Mouse (Mus musculus): ENCODE data around the gene Mapre3.
A peak's percentile ranks its signal among the peaks of the same experiment; 100 is the strongest.

The Mapre3 gene

GRCm38 (mm10) chr5:30824124-30824988 lies 9.9 kb downstream of the Mapre3 start:
- no peak for DNase-seq (ENCODE audit: low read depth, low spot score)

DNA sequence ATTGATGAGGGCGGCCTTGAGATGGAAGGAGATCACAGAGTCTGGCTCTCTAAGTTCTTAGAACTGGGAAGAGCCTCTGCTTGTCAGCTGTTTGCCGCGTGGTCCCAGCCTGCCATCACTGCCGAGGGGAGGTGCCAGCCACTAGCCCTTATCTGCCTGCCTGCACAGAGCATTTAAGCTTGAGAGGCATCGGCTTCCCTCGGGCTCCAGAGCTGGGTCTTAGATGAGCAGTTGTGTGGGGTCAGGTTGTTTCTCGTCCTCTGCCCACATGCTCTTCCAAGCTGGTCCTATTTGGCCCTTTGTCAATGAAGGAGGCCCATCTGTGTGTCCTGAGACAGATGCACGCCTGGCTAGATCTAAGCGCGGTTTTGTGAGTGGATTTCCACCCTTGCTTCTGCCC lies 10.7 kb downstream of the Mapre3 start:
- no peak for DNase-seq (ENCODE audit: low read depth, low spot score)

DNA sequence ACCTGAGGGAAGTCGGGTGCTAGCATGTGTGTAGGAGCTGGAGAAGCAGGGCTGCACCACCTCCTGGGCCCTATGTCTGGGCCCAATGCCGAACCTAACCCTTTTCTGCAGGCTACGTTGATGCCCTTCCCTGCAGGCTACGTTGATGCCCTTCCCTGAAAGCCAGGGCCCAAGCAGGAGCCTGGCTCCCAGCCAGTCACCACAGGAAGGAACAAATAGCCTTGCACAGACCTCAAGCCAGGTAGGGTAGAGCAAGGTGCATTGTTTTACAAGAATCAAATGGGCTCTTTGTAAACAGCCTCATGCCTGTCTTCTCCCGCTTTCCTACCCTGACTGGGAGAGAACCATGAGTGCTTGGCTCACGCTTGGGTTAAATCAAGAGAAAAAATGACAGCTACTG lies 11.4 kb downstream of the Mapre3 start:
- DNase-seq (ENCODE audit: low read depth, low spot score), result no peak

DNA sequence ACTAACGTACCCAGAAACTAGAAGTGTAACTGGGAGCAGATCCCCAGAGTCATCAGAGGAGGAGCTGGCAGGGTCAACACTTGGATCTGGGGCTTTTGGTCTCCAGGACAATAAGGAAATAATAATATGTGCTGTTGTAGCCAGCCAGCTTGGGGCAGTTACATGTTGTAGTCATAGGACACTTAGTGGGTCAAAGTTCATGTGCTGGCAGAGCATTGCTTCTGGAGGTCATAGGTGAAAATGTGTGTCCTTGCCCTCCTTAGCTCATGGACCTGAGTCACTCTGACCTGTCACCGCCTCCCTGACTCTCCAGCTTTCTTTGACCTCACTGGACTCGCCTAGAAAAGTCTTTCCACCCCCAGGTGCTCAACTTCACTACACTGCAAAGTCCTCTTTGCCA lies 19.0 kb downstream of the Mapre3 start:
- no peak for DNase-seq (ENCODE audit: low read depth, low spot score)

DNA sequence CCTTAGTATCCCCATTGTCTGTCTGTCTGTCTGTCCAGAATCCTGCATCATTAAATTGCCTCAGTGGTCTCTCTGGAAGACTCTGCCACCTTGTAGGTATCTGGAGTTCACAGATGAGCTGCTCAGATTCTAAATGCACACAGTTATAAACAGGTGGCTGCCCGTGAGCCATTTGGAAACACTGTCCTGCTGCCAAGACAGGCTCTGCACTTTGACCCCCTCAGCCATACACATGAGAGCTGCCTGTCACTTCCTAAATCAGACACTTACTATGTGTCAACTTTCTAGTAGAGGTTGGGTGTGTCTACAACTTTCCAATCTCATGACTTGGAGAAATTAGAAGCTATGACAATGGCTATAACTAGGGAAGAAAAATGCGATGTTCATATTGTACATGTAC lies 25.3 kb downstream of the Mapre3 start:
- DNase-seq (ENCODE audit: low read depth, low spot score), result no peak

GRCm38 (mm10) chr5:30841896-30842295 lies 27.5 kb downstream of the Mapre3 start:
- peak; percentile 14 for DNase-seq (ENCODE audit: low read depth, low spot score)

- DNase-seq (ENCODE audit: low read depth, low spot score), result no peak
These were observed 35.6 kb downstream of the Mapre3 start for GRCm38 (mm10) chr5:30849891-30850555.

GRCm38 (mm10) chr5:30850556-30850925 lies 36.1 kb downstream of the Mapre3 start:
- no peak for DNase-seq (ENCODE audit: low read depth, low spot score)

- no peak for DNase-seq (ENCODE audit: low read depth, low spot score)
These were observed 39.1 kb downstream of the Mapre3 start for GRCm38 (mm10) chr5:30853522-30853921.

GRCm38 (mm10) chr5:30855674-30856073 lies 41.2 kb downstream of the Mapre3 start:
- no peak for DNase-seq (ENCODE audit: low read depth, low spot score)

- DNase-seq (ENCODE audit: low read depth, low spot score), result no peak
These were observed 41.7 kb downstream of the Mapre3 start for GRCm38 (mm10) chr5:30856124-30856523.

DNA sequence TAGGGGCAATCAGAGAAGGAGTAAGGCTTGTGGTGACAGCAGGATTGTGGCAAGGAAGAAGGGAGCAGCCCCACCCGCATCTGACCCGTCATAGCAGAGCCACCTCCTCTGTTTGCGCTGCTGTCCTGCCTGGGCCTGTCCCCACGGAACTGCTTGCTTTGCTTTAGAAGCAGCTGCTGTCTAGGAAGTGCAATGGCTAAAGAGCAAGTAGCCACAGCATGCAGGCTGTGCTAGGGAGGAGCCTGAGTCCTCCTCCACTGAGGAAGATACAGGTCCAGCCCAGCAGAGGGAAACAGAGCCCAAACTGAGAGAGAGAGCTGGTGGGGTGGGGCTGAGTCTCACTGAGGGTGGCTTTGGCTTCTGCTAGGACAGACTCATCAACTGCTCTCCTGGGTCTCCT lies 49.4 kb downstream of the Mapre3 start:
- no peak for DNase-seq (ENCODE audit: low read depth, low spot score)

DNA sequence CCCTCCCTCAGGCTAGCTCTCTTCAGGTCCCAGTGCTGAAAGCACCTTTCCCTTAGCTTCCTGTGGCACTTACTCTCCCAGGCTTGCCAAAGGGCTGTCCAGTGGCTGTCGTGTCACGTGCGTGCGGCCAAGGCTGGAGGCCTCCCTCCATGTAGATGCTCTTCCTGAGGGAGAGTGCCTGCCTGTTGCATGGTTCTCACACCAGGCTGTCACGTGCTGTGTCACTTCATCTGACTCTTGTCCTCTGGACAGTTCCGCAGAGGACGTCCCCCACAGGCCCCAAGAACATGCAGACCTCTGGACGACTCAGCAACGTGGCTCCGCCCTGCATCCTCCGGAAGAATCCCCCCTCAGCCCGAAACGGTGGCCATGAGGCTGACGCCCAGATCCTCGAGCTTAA lies 49.9 kb downstream of the Mapre3 start:
- no peak for DNase-seq (ENCODE audit: low read depth, low spot score)

GRCm38 (mm10) chr5:30866871-30867270 lies 52.4 kb downstream of the Mapre3 start:
- no peak for DNase-seq (ENCODE audit: low read depth, low spot score)

- no peak for DNase-seq (ENCODE audit: low read depth, low spot score)
These were observed 53.3 kb downstream of the Mapre3 start, which contains the start of gene Tmem214 for GRCm38 (mm10) chr5:30867712-30868111. TSS of gene Tmem214 (plus strand) at chr5:30868012.

DNA sequence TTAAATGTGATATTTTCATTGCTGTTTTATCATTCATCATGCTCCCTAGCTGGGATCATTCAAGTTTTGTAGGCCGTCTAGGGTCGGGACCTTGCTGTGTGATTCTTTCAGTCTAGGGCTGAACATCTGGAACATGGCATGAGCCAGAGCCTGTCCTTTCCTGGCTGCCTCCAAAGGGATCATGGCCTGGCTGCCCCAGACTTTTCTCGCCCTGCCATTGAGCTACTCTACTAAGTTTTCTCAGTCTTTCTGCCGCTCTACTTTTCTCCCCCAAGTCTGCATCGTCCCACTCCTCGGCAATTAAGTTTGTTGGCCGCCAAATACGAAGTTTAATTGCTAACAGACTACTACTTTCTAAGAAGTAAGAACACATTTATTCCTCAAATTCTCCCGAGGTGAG lies 54.5 kb downstream of the Mapre3 start:
- peak; percentile 6 for DNase-seq (ENCODE audit: low read depth, low spot score)

GRCm38 (mm10) chr5:30869405-30870130 lies 55.1 kb downstream of the Mapre3 start:
- DNase-seq (ENCODE audit: low read depth, low spot score), result peak; percentile 89

GRCm38 (mm10) chr5:30870131-30870406 lies 55.6 kb downstream of the Mapre3 start:
- no peak for DNase-seq (ENCODE audit: low read depth, low spot score)

DNA sequence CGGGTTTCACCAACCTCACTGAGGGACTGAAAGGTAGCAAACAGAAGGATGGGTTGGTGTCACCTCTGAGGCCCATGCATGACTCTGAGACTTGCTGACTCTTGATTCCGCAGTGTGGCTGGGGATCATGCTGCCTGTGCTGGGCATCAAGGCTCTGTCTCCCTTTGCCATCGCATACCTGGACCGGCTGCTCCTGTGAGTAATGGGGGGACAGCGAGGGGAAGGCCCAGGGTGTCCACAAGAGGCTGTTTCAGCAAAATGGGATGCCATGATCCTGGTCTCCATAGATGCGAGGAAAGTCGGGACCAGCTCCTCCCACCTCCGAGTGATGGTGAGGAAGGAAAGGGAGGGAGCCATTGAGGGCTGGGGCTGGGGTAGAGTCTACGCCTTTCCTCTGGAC lies 58.1 kb downstream of the Mapre3 start:
- DNase-seq (ENCODE audit: low read depth, low spot score), result no peak

GRCm38 (mm10) chr5:30874365-30874764 lies 59.9 kb downstream of the Mapre3 start:
- DNase-seq (ENCODE audit: low read depth, low spot score), result no peak

GRCm38 (mm10) chr5:30878616-30879015 lies 64.2 kb downstream of the Mapre3 start:
- DNase-seq (ENCODE audit: low read depth, low spot score), result no peak

- DNase-seq (ENCODE audit: low read depth, low spot score), result no peak
These were observed 65.0 kb downstream of the Mapre3 start for GRCm38 (mm10) chr5:30879347-30879943.

All from mesoderm, embryonic 11.5 days (tissue).